Mouse (Mus musculus) limb, embryonic 11.5 days (tissue): Measurements from ENCODE around the gene Uevld. TPM values are rescaled to one million over a fixed set of nuclear protein-coding genes. Genes with fewer than 3 reads are reported as not detected.

Experiments used
- ATAC-seq: fragments of 200-750 bp; cut with Nextera tagmentation; 2 replicates; pipeline ENCODE4 v1.8.0; 2017; ENCODE audit warnings: low read depth; ENCODE audit not compliant: insufficient number of reproducible peaks, low FRiP score, low TSS enrichment
- DNase-seq: peaks from one replicate; pipeline ENCODE4 v3.0.0-alpha.2; 2015; ENCODE audit warnings: low spot score
- H3K27ac ChIP-seq: fragments of 300-500 bp; sonication (generic); replicated peaks from 2 replicates; pipeline ENCODE4 v1.5.1; 2014; ENCODE audit warnings: low read depth, mild to moderate bottlenecking, low read length
- H3K27me3 ChIP-seq: fragments of 300-500 bp; sonication (generic); 2 replicates; pipeline ENCODE4 v1.6.1; 2014; ENCODE audit warnings: mild to moderate bottlenecking, low read length, mixed read lengths; ENCODE audit not compliant: control insufficient read depth, insufficient read depth
- H3K36me3 ChIP-seq: fragments of 300-500 bp; sonication (generic); 2 replicates; pipeline ENCODE4 v1.6.1; 2014; ENCODE audit warnings: mild to moderate bottlenecking, low read length, moderate library complexity, mixed read lengths; ENCODE audit not compliant: control insufficient read depth, insufficient read depth
- H3K4me1 ChIP-seq: fragments of 300-500 bp; sonication (generic); 2 replicates; pipeline ENCODE4 v1.6.1; 2014; ENCODE audit warnings: low read length, mixed read lengths; ENCODE audit not compliant: control insufficient read depth, insufficient read depth
- H3K4me2 ChIP-seq: fragments of 300-500 bp; sonication (generic); 2 replicates; pipeline ENCODE4 v1.6.1; 2014; ENCODE audit warnings: low read depth, mild to moderate bottlenecking, moderate library complexity; ENCODE audit not compliant: severe bottlenecking
- H3K4me3 ChIP-seq: fragments of 300-500 bp; sonication (generic); 2 replicates; pipeline ENCODE4 v1.5.1; 2014; ENCODE audit warnings: low read depth, low read length
- H3K9ac ChIP-seq: fragments of 300-500 bp; sonication (generic); 2 replicates; pipeline ENCODE4 v1.6.1; 2014; ENCODE audit warnings: mild to moderate bottlenecking, low read length
- H3K9me3 ChIP-seq: fragments of 300-500 bp; sonication (generic); 2 replicates; pipeline ENCODE4 v1.6.1; 2016; ENCODE audit warnings: low read length; ENCODE audit not compliant: control insufficient read depth
- WGBS: fragments of 180-500 bp; shearing (Covaris S2); extraction: QIAGEN DNeasy Blood & Tissue Kit; methylation state at CpG from one replicate; pipeline ENCODE4 v1.1.7; 2014; 5-methylcytosine and 5-hydroxymethylcytosine counted together
- polyA plus RNA-seq: library from polyadenylated mRNA; unstranded; fragments of >200 nt; fragmentation: Nextera tagmentation; extraction: Ambion mirVana; gene quantifications from 2 replicates; pipeline ENCODE4 v1.2.1, GENCODE M21; 2014

Gene Uevld
- polyA plus RNA-seq, 1 experiment from 2014 or later = 14.3 TPM

- Histone ChIP-seq H3K27me3 (no peaks in the 10 kb centered on the region), H3K27ac (no peak overlapping the region), H3K4me3 (no peak overlapping the region), H3K36me3 (no peaks in the 10 kb centered on the region; the same call in 1 of the 2 replicates), H3K4me1 (no peaks in the 10 kb centered on the region), H3K9me3 (no peaks in the 10 kb centered on the region), H3K9ac (no peak overlapping the region), H3K4me2 (no peak overlapping the region)
- 90% methylated on average over 2 of the region's 2 CpGs for WGBS
- no peak for DNase-seq
- ATAC-seq = no peak
These were observed 77.3 kb downstream of the Uevld start for GRCm38 (mm10) chr7:46880992-46881391.

DNA sequence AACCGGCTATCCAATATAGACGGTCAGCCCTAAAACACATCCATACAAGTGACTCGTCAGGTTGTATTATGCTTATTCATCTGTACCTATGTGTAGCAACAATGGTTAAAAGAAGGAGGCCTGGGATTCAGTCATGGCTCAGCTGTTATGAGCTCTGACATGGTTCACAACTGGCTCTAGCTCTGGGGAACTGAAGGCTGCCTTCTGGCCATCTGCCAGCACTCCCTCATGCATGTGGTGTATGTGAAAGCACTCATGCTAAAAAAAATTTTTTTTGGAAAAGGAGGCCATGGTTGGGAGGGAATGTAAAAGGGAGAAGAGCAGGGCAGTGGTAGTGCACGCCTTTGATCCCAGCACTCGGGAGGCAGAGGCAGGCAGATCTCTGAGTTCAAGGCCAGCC lies 78.5 kb downstream of the Uevld start:
- no peak overlapping the region for H3K9ac ChIP-seq
- ATAC-seq (no peak), DNase-seq (no peak)
- H3K9me3 ChIP-seq = no peaks in the 10 kb centered on the region
- H3K27me3 ChIP-seq = no peaks in the 10 kb centered on the region
- H3K4me2 ChIP-seq = no peak overlapping the region
- H3K4me3 ChIP-seq = no peak overlapping the region
- no peaks in the 10 kb centered on the region; the same call in 1 of the 2 replicates for H3K36me3 ChIP-seq
- H3K27ac ChIP-seq = no peak overlapping the region
- H3K4me1 ChIP-seq = no peaks in the 10 kb centered on the region
- 97% methylated on average over 5 of the region's 5 CpGs for WGBS

DNA sequence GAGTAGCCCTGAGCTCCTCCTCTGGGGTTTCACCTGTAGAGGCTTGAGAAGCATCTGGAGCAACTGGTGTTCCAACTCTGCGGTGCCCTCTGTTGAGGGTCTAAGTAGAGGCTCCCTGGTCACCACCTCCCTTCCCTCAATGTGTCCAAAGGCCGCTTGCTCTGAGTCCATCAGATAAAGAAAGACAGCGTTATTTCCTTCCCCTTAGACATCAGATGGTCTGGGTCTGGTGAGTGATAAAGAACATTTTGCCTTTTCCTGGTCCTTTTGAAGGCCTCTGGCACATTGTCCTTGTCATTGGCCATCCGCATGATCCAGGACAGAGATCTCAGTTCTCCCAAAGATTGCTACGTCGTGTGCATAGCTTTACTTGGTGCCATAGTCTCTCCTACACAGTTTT lies 81.1 kb downstream of the Uevld start:
- H3K4me1 ChIP-seq = no peaks in the 10 kb centered on the region
- DNase-seq (no peak), ATAC-seq (no peak)
- H3K36me3 ChIP-seq = no peaks in the 10 kb centered on the region
- no peak overlapping the region for H3K4me2 ChIP-seq
- H3K9me3 ChIP-seq = no peaks in the 10 kb centered on the region
- H3K27ac ChIP-seq = no peak overlapping the region
- WGBS = 77% methylated on average over 6 of the region's 6 CpGs
- H3K9ac ChIP-seq = no peak overlapping the region
- H3K4me3 ChIP-seq = no peak overlapping the region
- H3K27me3 ChIP-seq = no peaks in the 10 kb centered on the region

- Histone ChIP-seq H3K27me3 (no peaks in the 10 kb centered on the region), H3K4me3 (no peak overlapping the region), H3K4me1 (no peaks in the 10 kb centered on the region), H3K4me2 (no peak overlapping the region), H3K27ac (no peak overlapping the region), H3K36me3 (no peaks in the 10 kb centered on the region), H3K9ac (no peak overlapping the region), H3K9me3 (no peaks in the 10 kb centered on the region)
- WGBS = 60% methylated on average over 4 of the region's 4 CpGs
- no peak for ATAC-seq
- DNase-seq = no peak
These were observed 81.5 kb downstream of the Uevld start for GRCm38 (mm10) chr7:46876841-46877240.

Other genes starting within 250 kb of the Uevld start
- 48.1 and 50.8 TPM in 2 replicates for gene Saal1, start 247.8 kb downstream of the Uevld start, polyA plus RNA-seq
- 0.20 and 0.29 TPM in 2 replicates for gene Saa3, start 242.8 kb downstream of the Uevld start, polyA plus RNA-seq
- not detected in 2 replicates for gene Saa4, start 225.9 kb downstream of the Uevld start, polyA plus RNA-seq
- gene Saa1, start 215.5 kb downstream of the Uevld start, polyA plus RNA-seq = 0.81 TPM in 1 of 2 replicates, not detected in the other
- gene Saa2, start 206.7 kb downstream of the Uevld start, polyA plus RNA-seq = 0.68 and 0.98 TPM in 2 replicates
- gene Hps5, start 162.5 kb downstream of the Uevld start, polyA plus RNA-seq = 18.6 and 21.3 TPM in 2 replicates
- 51.0 and 51.6 TPM in 2 replicates for gene Gtf2h1, start 162.4 kb downstream of the Uevld start, polyA plus RNA-seq
- 1,902 and 2,130 TPM in 2 replicates for gene Ldha, start 117.1 kb downstream of the Uevld start, polyA plus RNA-seq
- gene Ldhc, start 97.3 kb downstream of the Uevld start, polyA plus RNA-seq = 0.19 and 0.26 TPM in 2 replicates
- 268 and 272 TPM in 2 replicates for gene Tsg101, start 38.6 kb downstream of the Uevld start, polyA plus RNA-seq
- gene Gm9999, start 25.1 kb upstream of the Uevld start, polyA plus RNA-seq = not detected in 2 replicates
- 12.2 and 14.0 TPM in 2 replicates for gene Spty2d1, start 49.9 kb upstream of the Uevld start, polyA plus RNA-seq
- gene Tmem86a, start 92.1 kb upstream of the Uevld start, polyA plus RNA-seq = 8.2 and 9.8 TPM in 2 replicates
- 0.39 and 0.43 TPM in 2 replicates for gene Ptpn5, start 175.2 kb upstream of the Uevld start, polyA plus RNA-seq
- not detected in 2 replicates for gene Mrgpra6, start 246.4 kb upstream of the Uevld start, polyA plus RNA-seq